Mouse (Mus musculus): ENCODE results near the gene Spag9. TPM values are rescaled to one million over a fixed set of nuclear protein-coding genes. Genes with fewer than 3 reads are reported as not detected.

Gene Spag9
- total and polyA plus RNA-seq, 3 experiments: 23.9 to 155 (median 131) TPM

- peaks cover 9% of the 10 kb centered on the region; the same call in 1 of the 2 replicates for H3K36me3 ChIP-seq (ENCODE audit: control insufficient read depth, insufficient read depth, low read length)
Observed at GRCm38 (mm10) chr11:93955256-93956150, 40.4 kb upstream of the Spag9 start.

GRCm38 (mm10) chr11:93956159-93956558, 39.7 kb upstream of the Spag9 start, which contains the start of gene Nme2:
Nme2 (minus strand) TSS chr11:93956259.
- Histone ChIP-seq H3K4me1 (ENCODE audit: control insufficient read depth, insufficient read depth, low read length) (peaks cover 10% of the 10 kb centered on the region), H3K27me3 (ENCODE audit: control insufficient read depth, insufficient read depth, low read length) (no peaks in the 10 kb centered on the region), H3K79me2 (replicated peaks; ENCODE audit: control insufficient read depth, insufficient read depth, low read length) (no peaks in the 10 kb centered on the region), H3K4me3 (peak within 1 kb of the TSS; percentile 72), H3K27ac (peak within 1 kb of the TSS; percentile 81), H3K9ac (ENCODE audit: low read depth, low read length) (peak within 1 kb of the TSS; percentile 81), H3K36me3 (ENCODE audit: control insufficient read depth, insufficient read depth, low read length) (peaks cover 4% of the 10 kb centered on the region; the same call in 1 of the 2 replicates)
- intact Hi-C loops (cut with DNase I): loop anchor here (1.0 to 5.0 kb wide), 3 partner anchors 12 to 69 kb away; partner anchors contain the start of genes Gm20390, Mbtd1, Nme1 and Spag9
- WGBS: 3% methylated on average over 6 of the region's 6 CpGs
- DNase-seq: no peak
- no peak for TF ChIP-seq POLR2A (IDR thresholded peaks at IDR 0.05; ENCODE audit: insufficient read depth, low read depth, low read length)
- no peak for TF ChIP-seq EP300 (IDR thresholded peaks at IDR 0.05; ENCODE audit: insufficient read depth, low read depth, low read length)
- TF ChIP-seq CTCF (IDR thresholded peaks at IDR 0.05): no peak

More at GRCm38 (mm10) chr11:93955256-93956150, 40.4 kb upstream of the Spag9 start:
- peaks cover 10% of the 10 kb centered on the region for H3K4me1 ChIP-seq (ENCODE audit: control insufficient read depth, insufficient read depth, low read length)
- H3K27ac ChIP-seq: peak overlapping the region; percentile 81
- no peaks in the 10 kb centered on the region for H3K27me3 ChIP-seq (ENCODE audit: control insufficient read depth, insufficient read depth, low read length)
- WGBS: under 1% methylated on average over 66 of the region's 67 CpGs
- peak overlapping the region; percentile 72 for H3K4me3 ChIP-seq
- intact Hi-C loops (cut with DNase I): loop anchor here (1.0 to 5.0 kb wide), 3 partner anchors 13 to 68 kb away; partner anchors contain the start of genes Gm20390, Mbtd1, Nme1 and Spag9
- H3K79me2 ChIP-seq (replicated peaks; ENCODE audit: control insufficient read depth, insufficient read depth, low read length): no peaks in the 10 kb centered on the region
- TF ChIP-seq POLR2A (IDR thresholded peaks at IDR 0.05; ENCODE audit: insufficient read depth, low read depth, low read length) (peak; percentile 77), CTCF (IDR thresholded peaks at IDR 0.05) (peak; percentile 37), EP300 (IDR thresholded peaks at IDR 0.05; ENCODE audit: insufficient read depth, low read depth, low read length) (0 out of 2 replicates have a peak, but pooled peaks have one; percentile 80)
- peak; percentile 93 to 96 for DNase-seq
- H3K9ac ChIP-seq (ENCODE audit: low read depth, low read length): peak overlapping the region; percentile 81

DNA sequence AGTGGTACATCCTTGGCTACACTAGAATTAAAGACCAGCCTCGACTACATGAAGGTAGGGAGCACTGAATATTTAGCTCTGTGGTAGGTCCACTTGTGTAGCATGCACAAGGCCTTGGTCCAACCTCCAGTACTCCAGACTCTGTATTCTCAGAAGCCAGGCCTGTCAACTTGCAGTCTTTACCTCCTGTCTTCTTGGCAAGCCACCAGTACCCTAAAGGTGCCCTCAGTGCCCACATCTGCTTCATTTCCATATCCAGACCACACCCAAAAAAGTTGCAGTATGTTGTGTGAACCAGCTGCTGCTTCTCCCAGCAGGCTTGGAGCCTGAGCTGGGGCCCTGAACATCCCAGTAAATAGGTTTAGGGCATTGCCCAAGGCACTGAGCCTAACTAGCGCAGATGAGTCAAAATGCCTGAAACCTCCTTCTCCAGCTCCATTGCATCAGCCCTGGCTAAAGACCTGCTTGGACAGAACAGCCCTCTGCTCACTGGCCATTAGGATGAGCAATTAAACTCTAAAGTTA, 38.8 kb upstream of the Spag9 start:
- Histone ChIP-seq H3K27me3 (ENCODE audit: control insufficient read depth, insufficient read depth, low read length) (no peaks in the 10 kb centered on the region), H3K4me3 (no peak overlapping the region), H3K36me3 (ENCODE audit: control insufficient read depth, insufficient read depth, low read length) (peaks cover 4% of the 10 kb centered on the region; the same call in 1 of the 2 replicates), H3K27ac (peak overlapping the region; percentile 81), H3K79me2 (replicated peaks; ENCODE audit: control insufficient read depth, insufficient read depth, low read length) (no peaks in the 10 kb centered on the region), H3K9ac (ENCODE audit: low read depth, low read length) (no peak overlapping the region), H3K4me1 (ENCODE audit: control insufficient read depth, insufficient read depth, low read length) (peaks cover 10% of the 10 kb centered on the region)
- no peak for TF ChIP-seq CTCF (IDR thresholded peaks at IDR 0.05)
- TF ChIP-seq EP300 (IDR thresholded peaks at IDR 0.05; ENCODE audit: insufficient read depth, low read depth, low read length): no peak
- TF ChIP-seq POLR2A (IDR thresholded peaks at IDR 0.05; ENCODE audit: insufficient read depth, low read depth, low read length): no peak
- intact Hi-C loops (cut with DNase I): loop anchor here (5.0 kb wide), 2 partner anchors 40 to 70 kb away; partner anchors contain the start of genes Mbtd1, Spag9 and Utp18
- no peak for DNase-seq
- whole genome bisulfite sequencing: 88% methylated on average over 2 of the region's 2 CpGs

- Histone ChIP-seq H3K4me1 (ENCODE audit: control insufficient read depth, insufficient read depth, low read length) (peaks cover 9% of the 10 kb centered on the region), H3K9ac (ENCODE audit: low read depth, low read length) (no peak overlapping the region), H3K4me3 (no peak overlapping the region), H3K79me2 (replicated peaks; ENCODE audit: control insufficient read depth, insufficient read depth, low read length) (no peaks in the 10 kb centered on the region), H3K27me3 (ENCODE audit: control insufficient read depth, insufficient read depth, low read length) (no peaks in the 10 kb centered on the region), H3K27ac (no peak overlapping the region), H3K36me3 (ENCODE audit: control insufficient read depth, insufficient read depth, low read length) (0 out of 2 replicates have a peak, but pooled peaks cover 2% of the 10 kb centered on the region)
- 81% methylated on average over 4 of the region's 4 CpGs for WGBS
- no peak for TF ChIP-seq CTCF (IDR thresholded peaks at IDR 0.05)
- TF ChIP-seq POLR2A (IDR thresholded peaks at IDR 0.05; ENCODE audit: insufficient read depth, low read depth, low read length): no peak
- no peak for TF ChIP-seq EP300 (IDR thresholded peaks at IDR 0.05; ENCODE audit: insufficient read depth, low read depth, low read length)
- intact Hi-C loops (cut with DNase I): loop anchor here (5.0 kb wide), 2 partner anchors 40 to 70 kb away; partner anchors contain the start of genes Mbtd1, Spag9 and Utp18
- DNase-seq: no peak
Observed at GRCm38 (mm10) chr11:93957746-93958145, 38.1 kb upstream of the Spag9 start.

- 89% methylated on average over 6 of the region's 6 CpGs for WGBS
- 0 out of 2 replicates have a peak, but pooled peaks cover 1% of the 10 kb centered on the region for H3K79me2 ChIP-seq (replicated peaks; ENCODE audit: control insufficient read depth, insufficient read depth, low read length)
- TF ChIP-seq EP300 (IDR thresholded peaks at IDR 0.05; ENCODE audit: insufficient read depth, low read depth, low read length): no peak
- no peak for TF ChIP-seq POLR2A (IDR thresholded peaks at IDR 0.05; ENCODE audit: insufficient read depth, low read depth, low read length)
- no peak for TF ChIP-seq CTCF (IDR thresholded peaks at IDR 0.05)
- no peak overlapping the region for H3K4me3 ChIP-seq
- no peak overlapping the region for H3K27ac ChIP-seq
- H3K36me3 ChIP-seq (ENCODE audit: control insufficient read depth, insufficient read depth, low read length): no peaks in the 10 kb centered on the region
- no peaks in the 10 kb centered on the region for H3K27me3 ChIP-seq (ENCODE audit: control insufficient read depth, insufficient read depth, low read length)
- H3K9ac ChIP-seq (ENCODE audit: low read depth, low read length): no peak overlapping the region
- H3K4me1 ChIP-seq (ENCODE audit: control insufficient read depth, insufficient read depth, low read length): peaks cover 3% of the 10 kb centered on the region
- intact Hi-C loops (cut with DNase I): no loop called here
- no peak for DNase-seq
Observed at GRCm38 (mm10) chr11:93961482-93961881, 34.4 kb upstream of the Spag9 start.

Measured in heart, adult 2 months (tissue).